Mouse (Mus musculus): Measurements from ENCODE around the gene Kif2c.

DNA sequence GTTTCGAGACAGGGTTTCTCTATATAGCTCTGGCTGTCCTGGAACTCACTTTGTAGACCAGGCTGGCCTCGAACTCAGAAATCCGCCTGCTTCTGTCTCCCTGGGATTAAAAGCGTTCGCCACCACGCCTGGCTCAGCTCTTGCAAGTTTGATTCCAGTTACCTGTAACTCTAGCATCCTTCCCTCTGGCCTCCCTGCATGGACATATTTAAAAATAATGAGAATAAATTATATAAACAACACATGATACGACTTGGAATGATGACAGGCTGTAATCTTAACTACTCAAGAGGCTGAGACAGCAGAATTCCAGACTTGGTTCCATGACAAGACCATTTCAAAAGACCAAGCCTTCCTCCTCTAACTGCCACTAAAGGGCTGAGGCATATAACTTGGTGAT lies 8.2 kb upstream of the Kif2c start:
- TF ChIP-seq CTCF (IDR thresholded peaks at IDR 0.05; ENCODE audit: low read depth, low read length) (no peak), POLR2A (IDR thresholded peaks at IDR 0.05; ENCODE audit: extremely low read depth, insufficient read depth, low read length) (no peak)
